Mouse (Mus musculus): ENCODE measurements around the gene Cd300c2. TPM values are rescaled to one million over a fixed set of nuclear protein-coding genes. Genes with fewer than 3 reads are reported as not detected.

The Cd300c2 gene
- total RNA-seq (2023), result 10 to 100 TPM; 58.3 to 72.4 TPM

GRCm38 (mm10) chr11:115001474-115002040 is at the start of gene Cd300c2:
Gene Cd300c2, minus strand, starts transcription at chr11:115001880.

GRCm38 (mm10) chr11:115048259-115048658 is 46.6 kb upstream of the Cd300c2 start, which contains the start of gene Cd300ld3:
Gene Cd300ld3, minus strand, starts transcription at chr11:115048409.

GRCm38 (mm10) chr11:115037669-115038068 is 36.0 kb upstream of the Cd300c2 start, which contains the start of gene Cd300ld5:
Gene Cd300ld5, minus strand, starts transcription at chr11:115037769.

GRCm38 (mm10) chr11:115026912-115027311 is 25.2 kb upstream of the Cd300c2 start, which contains the start of gene Cd300ld4:
Gene Cd300ld4, minus strand, starts transcription at chr11:115027012.

GRCm38 (mm10) chr11:115016093-115016492 is 14.4 kb upstream of the Cd300c2 start, which contains the start of gene Cd300ld2:
Gene Cd300ld2, minus strand, starts transcription at chr11:115016193.

GRCm38 (mm10) chr11:114989793-114990192 is 11.9 kb downstream of the Cd300c2 start, which contains the start of gene Cd300ld:
Gene Cd300ld, minus strand, starts transcription at chr11:114989922.

GRCm38 (mm10) chr11:114968752-114969207 is 32.9 kb downstream of the Cd300c2 start, which contains the start of gene Cd300c:
Gene Cd300c, minus strand, starts transcription at chr11:114969157.

Other genes starting within 250 kb of the Cd300c2 start
- under 1 TPM; 0.49 to 0.67 TPM for gene Kif19a, start 236.5 kb downstream of the Cd300c2 start, total RNA-seq (2023)
- gene Btbd17, start 205.9 kb downstream of the Cd300c2 start, total RNA-seq (2023), result not detected
- gene Gpr142, start 203.0 kb downstream of the Cd300c2 start, total RNA-seq (2023), result not detected
- 1 to 10 TPM; 1.6 to 2.2 TPM for gene Gprc5c, start 150.7 kb downstream of the Cd300c2 start, total RNA-seq (2023)
- 10 to 100 TPM; 57.0 to 71.4 TPM for gene Cd300a, start 111.8 kb downstream of the Cd300c2 start, total RNA-seq (2023)
- gene Cd300lb, start 67.5 kb downstream of the Cd300c2 start, total RNA-seq (2023), result 100 to 1,000 TPM; 129 to 147 TPM
- 1 to 10 TPM; 1.0 to 1.2 TPM for gene Cd300c, start 32.7 kb downstream of the Cd300c2 start, total RNA-seq (2023)
- 10 to 100 TPM; 86.6 to 92.0 TPM for gene Cd300ld, start 12.0 kb downstream of the Cd300c2 start, total RNA-seq (2023)
- gene Cd300ld2, start 14.3 kb upstream of the Cd300c2 start, total RNA-seq (2023), result not detected
- gene Cd300ld4, start 25.1 kb upstream of the Cd300c2 start, total RNA-seq (2023), result not detected
- gene Cd300ld5, start 35.9 kb upstream of the Cd300c2 start, total RNA-seq (2023), result 10 to 100 TPM in 1 of 2 experiments, 1 to 10 TPM in 1; 6.9 to 14.7 TPM
- 10 to 100 TPM in 1 of 2 experiments, 1 to 10 TPM in 1; 6.3 to 15.5 TPM for gene Cd300ld3, start 46.5 kb upstream of the Cd300c2 start, total RNA-seq (2023)
- 1 to 10 TPM in 1 of 2 experiments, under 1 TPM in 1; 0.56 to 1.1 TPM for gene Cd300e, start 60.3 kb upstream of the Cd300c2 start, total RNA-seq (2023)
- gene Rab37, start 89.6 kb upstream of the Cd300c2 start, total RNA-seq (2023), result 10 to 100 TPM; 11.1 to 13.9 TPM
- gene Cd300lf, start 132.1 kb upstream of the Cd300c2 start, total RNA-seq (2023), result 100 to 1,000 TPM; 171 to 198 TPM
- gene Slc9a3r1, start 161.5 kb upstream of the Cd300c2 start, total RNA-seq (2023), result 100 to 1,000 TPM; 153 to 167 TPM
- gene Tmem104, start 185.6 kb upstream of the Cd300c2 start, total RNA-seq (2023), result 10 to 100 TPM; 36.2 to 46.6 TPM
- 10 to 100 TPM; 16.2 to 21.2 TPM for gene Nat9, start 186.0 kb upstream of the Cd300c2 start, total RNA-seq (2023)

Data from neutrophil, adult 59 days (primary cell).